Mouse (Mus musculus): ENCODE measurements around the gene Nosip.
A peak's percentile ranks its signal among the peaks of the same experiment; 100 is the strongest.
"Not testable (repeated sequence)": the region's sequence is repeated elsewhere in the genome, so short reads cannot be mapped to it uniquely, and the experiment has no call there.

Gene Nosip

GRCm38 (mm10) chr7:45090251-45090977 is 28.2 kb downstream of the Nosip start:
- DNase-seq (ENCODE audit: low spot score in 2 of 2): peak in 1 of 2 experiments; percentile 71

GRCm38 (mm10) chr7:45091001-45091990 is 29.1 kb downstream of the Nosip start:
- DNase-seq (ENCODE audit: low spot score in 2 of 2): no peak

GRCm38 (mm10) chr7:45092048-45092447 is 29.8 kb downstream of the Nosip start, which contains the start of gene Rcn3:
Rcn3 (minus strand) TSS chr7:45092221.
- DNase-seq (ENCODE audit: low spot score in 2 of 2): peak in 1 of 2 experiments; percentile 68

GRCm38 (mm10) chr7:45092828-45093515 is 30.7 kb downstream of the Nosip start:
- no peak for DNase-seq (ENCODE audit: low spot score in 2 of 2)

GRCm38 (mm10) chr7:45093516-45093905 is 31.3 kb downstream of the Nosip start:
- no peak for DNase-seq (ENCODE audit: low spot score in 2 of 2)

- no peak for DNase-seq (ENCODE audit: low spot score in 2 of 2)
Measured at GRCm38 (mm10) chr7:45094121-45094520, 31.9 kb downstream of the Nosip start.

- DNase-seq (ENCODE audit: low spot score in 2 of 2): no peak
Measured at GRCm38 (mm10) chr7:45095367-45095766, 33.1 kb downstream of the Nosip start.

GRCm38 (mm10) chr7:45095965-45096364 is 33.7 kb downstream of the Nosip start:
- DNase-seq (ENCODE audit: low spot score in 2 of 2): not testable (repeated sequence)

GRCm38 (mm10) chr7:45097479-45097878 is 35.2 kb downstream of the Nosip start:
- no peak for DNase-seq (ENCODE audit: low spot score in 2 of 2)

GRCm38 (mm10) chr7:45098541-45099240 is 36.5 kb downstream of the Nosip start:
- peak in 1 of 2 experiments; percentile 60 for DNase-seq (ENCODE audit: low spot score in 2 of 2)

- no peak for DNase-seq (ENCODE audit: low spot score in 2 of 2)
Measured at GRCm38 (mm10) chr7:45100046-45100445, 37.8 kb downstream of the Nosip start.

GRCm38 (mm10) chr7:45102441-45102840 is 40.2 kb downstream of the Nosip start:
- DNase-seq (ENCODE audit: low spot score in 2 of 2): no peak

GRCm38 (mm10) chr7:45102940-45103585 is 40.8 kb downstream of the Nosip start:
- no peak for DNase-seq (ENCODE audit: low spot score in 2 of 2)

GRCm38 (mm10) chr7:45103652-45104180 is 41.5 kb downstream of the Nosip start, which contains the start of gene Fcgrt:
Fcgrt (minus strand) TSS chr7:45103851.
- DNase-seq (ENCODE audit: low spot score in 2 of 2): peak in 1 of 2 experiments; percentile 55

GRCm38 (mm10) chr7:45104941-45105340 is 42.7 kb downstream of the Nosip start:
- no peak for DNase-seq (ENCODE audit: low spot score in 2 of 2)

- no peak for DNase-seq (ENCODE audit: low spot score in 2 of 2)
Measured at GRCm38 (mm10) chr7:45105491-45105890, 43.3 kb downstream of the Nosip start.

- DNase-seq (ENCODE audit: low spot score in 2 of 2): no peak
Measured at GRCm38 (mm10) chr7:45106441-45106840, 44.2 kb downstream of the Nosip start.

GRCm38 (mm10) chr7:45107052-45107645 is 44.9 kb downstream of the Nosip start:
- no peak for DNase-seq (ENCODE audit: low spot score in 2 of 2)

GRCm38 (mm10) chr7:45110089-45110488 is 47.9 kb downstream of the Nosip start:
- not testable (repeated sequence) for DNase-seq (ENCODE audit: low spot score in 2 of 2)

GRCm38 (mm10) chr7:45111940-45112339 is 49.7 kb downstream of the Nosip start:
- no peak for DNase-seq (ENCODE audit: low spot score in 2 of 2)
